Mouse (Mus musculus): Measurements from ENCODE around the gene Mettl9. TPM values are rescaled to one million over a fixed set of nuclear protein-coding genes. Genes with fewer than 3 reads are reported as not detected.

Gene Mettl9
- total and polyA plus RNA-seq, 2 experiments from 2014 or later: 63.8 to 140 TPM

- H3K27me3 ChIP-seq (ENCODE audit: insufficient read depth, low read length): no peaks in the 10 kb centered on the region
- no peak overlapping the region for H3K4me2 ChIP-seq (ENCODE audit: low read depth, low read length, poor library complexity, severe bottlenecking)
- no peaks in the 10 kb centered on the region for H3K4me1 ChIP-seq (ENCODE audit: insufficient read depth, low read length)
- no peak overlapping the region for H3K9ac ChIP-seq (replicated peaks; ENCODE audit: low read length, poor library complexity, severe bottlenecking)
- H3K9me3 ChIP-seq (ENCODE audit: low read length): no peaks in the 10 kb centered on the region
- no peaks in the 10 kb centered on the region for H3K36me3 ChIP-seq (ENCODE audit: insufficient read depth, low read length)
- H3K27ac ChIP-seq (ENCODE audit: low read depth, low read length): no peak overlapping the region
- WGBS: 63% methylated on average over 9 of the region's 9 CpGs
- ATAC-seq (ENCODE audit: low FRiP score): peak; percentile 53
- H3K4me3 ChIP-seq (ENCODE audit: low read depth, low read length): no peak overlapping the region
- peak; percentile 79 for DNase-seq (ENCODE audit: low spot score)
- no peak for TF ChIP-seq CTCF (IDR thresholded peaks at IDR 0.05)
Measured at GRCm38 (mm10) chr7:121082949-121083513, 48.8 kb downstream of the Mettl9 start.

- TF ChIP-seq CTCF (IDR thresholded peaks at IDR 0.05): no peak
- Histone ChIP-seq H3K9me3 (ENCODE audit: low read length) (no peaks in the 10 kb centered on the region), H3K4me2 (ENCODE audit: low read depth, low read length, poor library complexity, severe bottlenecking) (no peak overlapping the region), H3K27me3 (ENCODE audit: insufficient read depth, low read length) (no peaks in the 10 kb centered on the region), H3K9ac (replicated peaks; ENCODE audit: low read length, poor library complexity, severe bottlenecking) (no peak overlapping the region), H3K36me3 (ENCODE audit: insufficient read depth, low read length) (no peaks in the 10 kb centered on the region), H3K27ac (ENCODE audit: low read depth, low read length) (no peak overlapping the region), H3K4me1 (ENCODE audit: insufficient read depth, low read length) (0 out of 2 replicates have a peak, but pooled peaks cover 4% of the 10 kb centered on the region), H3K4me3 (ENCODE audit: low read depth, low read length) (no peak overlapping the region)
- DNase-seq (ENCODE audit: low spot score): peak; percentile 31
- ATAC-seq (ENCODE audit: low FRiP score): no peak
- WGBS: 72% methylated on average over 8 of the region's 8 CpGs
Measured at GRCm38 (mm10) chr7:121084840-121085453, 50.7 kb downstream of the Mettl9 start.

- peak; percentile 32 for DNase-seq (ENCODE audit: low spot score)
- H3K4me3 ChIP-seq (ENCODE audit: low read depth, low read length): no peak overlapping the region
- no peak for ATAC-seq (ENCODE audit: low FRiP score)
- no peaks in the 10 kb centered on the region for H3K36me3 ChIP-seq (ENCODE audit: insufficient read depth, low read length)
- H3K27me3 ChIP-seq (ENCODE audit: insufficient read depth, low read length): no peaks in the 10 kb centered on the region
- H3K9me3 ChIP-seq (ENCODE audit: low read length): no peaks in the 10 kb centered on the region
- H3K4me2 ChIP-seq (ENCODE audit: low read depth, low read length, poor library complexity, severe bottlenecking): no peak overlapping the region
- H3K4me1 ChIP-seq (ENCODE audit: insufficient read depth, low read length): 0 out of 2 replicates have a peak, but pooled peaks cover 4% of the 10 kb centered on the region
- no peak overlapping the region for H3K9ac ChIP-seq (replicated peaks; ENCODE audit: low read length, poor library complexity, severe bottlenecking)
- no peak overlapping the region for H3K27ac ChIP-seq (ENCODE audit: low read depth, low read length)
- WGBS: 22% methylated on average over 4 of the region's 4 CpGs
- no peak for TF ChIP-seq CTCF (IDR thresholded peaks at IDR 0.05)
Measured at GRCm38 (mm10) chr7:121085500-121085899, 51.3 kb downstream of the Mettl9 start.

GRCm38 (mm10) chr7:121088745-121089144, 54.5 kb downstream of the Mettl9 start:
- DNase-seq (ENCODE audit: low spot score) (no peak), ATAC-seq (ENCODE audit: low FRiP score) (no peak)
- H3K36me3 ChIP-seq (ENCODE audit: insufficient read depth, low read length): no peaks in the 10 kb centered on the region
- H3K4me3 ChIP-seq (ENCODE audit: low read depth, low read length): no peak overlapping the region
- H3K9ac ChIP-seq (replicated peaks; ENCODE audit: low read length, poor library complexity, severe bottlenecking): no peak overlapping the region
- 0 out of 2 replicates have a peak, but pooled peaks cover 4% of the 10 kb centered on the region for H3K4me1 ChIP-seq (ENCODE audit: insufficient read depth, low read length)
- no peak overlapping the region for H3K27ac ChIP-seq (ENCODE audit: low read depth, low read length)
- no peak overlapping the region for H3K4me2 ChIP-seq (ENCODE audit: low read depth, low read length, poor library complexity, severe bottlenecking)
- WGBS: 79% methylated on average over 5 of the region's 5 CpGs
- H3K27me3 ChIP-seq (ENCODE audit: insufficient read depth, low read length): no peaks in the 10 kb centered on the region
- peak; percentile 31; the same call in 1 of the 2 replicates for TF ChIP-seq CTCF (IDR thresholded peaks at IDR 0.05)
- no peaks in the 10 kb centered on the region for H3K9me3 ChIP-seq (ENCODE audit: low read length)

- no peak for DNase-seq (ENCODE audit: low spot score)
- no peak overlapping the region for H3K4me3 ChIP-seq (ENCODE audit: low read depth, low read length)
- H3K9ac ChIP-seq (replicated peaks; ENCODE audit: low read length, poor library complexity, severe bottlenecking): no peak overlapping the region
- no peaks in the 10 kb centered on the region for H3K36me3 ChIP-seq (ENCODE audit: insufficient read depth, low read length)
- H3K9me3 ChIP-seq (ENCODE audit: low read length): no peaks in the 10 kb centered on the region
- no peak for ATAC-seq (ENCODE audit: low FRiP score)
- no peak for TF ChIP-seq CTCF (IDR thresholded peaks at IDR 0.05)
- 91% methylated on average over 7 of the region's 7 CpGs for WGBS
- H3K4me1 ChIP-seq (ENCODE audit: insufficient read depth, low read length): 0 out of 2 replicates have a peak, but pooled peaks cover 4% of the 10 kb centered on the region
- H3K4me2 ChIP-seq (ENCODE audit: low read depth, low read length, poor library complexity, severe bottlenecking): no peak overlapping the region
- no peaks in the 10 kb centered on the region for H3K27me3 ChIP-seq (ENCODE audit: insufficient read depth, low read length)
- no peak overlapping the region for H3K27ac ChIP-seq (ENCODE audit: low read depth, low read length)
Measured at GRCm38 (mm10) chr7:121090748-121091147, 56.5 kb downstream of the Mettl9 start.

- Histone ChIP-seq H3K4me3 (ENCODE audit: low read depth, low read length) (no peak overlapping the region), H3K27me3 (ENCODE audit: insufficient read depth, low read length) (no peaks in the 10 kb centered on the region), H3K4me2 (ENCODE audit: low read depth, low read length, poor library complexity, severe bottlenecking) (no peak overlapping the region), H3K9me3 (ENCODE audit: low read length) (no peaks in the 10 kb centered on the region), H3K9ac (replicated peaks; ENCODE audit: low read length, poor library complexity, severe bottlenecking) (no peak overlapping the region), H3K36me3 (ENCODE audit: insufficient read depth, low read length) (no peaks in the 10 kb centered on the region), H3K4me1 (ENCODE audit: insufficient read depth, low read length) (0 out of 2 replicates have a peak, but pooled peaks cover 4% of the 10 kb centered on the region), H3K27ac (ENCODE audit: low read depth, low read length) (no peak overlapping the region)
- ATAC-seq (ENCODE audit: low FRiP score): no peak
- DNase-seq (ENCODE audit: low spot score): no peak
- 79% methylated on average over 4 of the region's 4 CpGs for WGBS
- TF ChIP-seq CTCF (IDR thresholded peaks at IDR 0.05): no peak
Measured at GRCm38 (mm10) chr7:121093026-121093425, 58.8 kb downstream of the Mettl9 start.
